Mouse (Mus musculus): Measurements from ENCODE around the gene Vmn1r34. TPM values are rescaled to one million over a fixed set of nuclear protein-coding genes. Genes with fewer than 3 reads are reported as not detected.

Vmn1r34 gene
- not detected in 2 replicates for polyA plus RNA-seq (2012; rRNA removed)

DNA sequence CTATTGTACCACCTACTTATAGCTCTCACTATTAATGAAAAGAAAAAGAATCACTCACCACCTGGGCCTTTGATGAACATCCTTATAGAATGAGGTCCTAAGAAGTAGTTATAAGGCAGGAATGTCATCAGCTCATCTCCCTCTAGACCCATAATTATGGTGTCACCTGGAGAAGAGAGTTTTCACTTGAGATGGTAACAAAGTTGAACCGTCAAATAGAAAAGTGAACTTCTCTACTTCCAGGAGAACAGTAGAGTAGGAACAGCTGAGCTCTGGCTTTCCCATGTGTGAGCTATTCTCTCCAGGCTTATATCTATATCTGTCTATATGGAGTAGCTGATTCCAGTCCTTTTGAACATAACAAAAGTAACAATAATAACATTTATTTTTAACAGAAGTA, at the start of gene Vmn1r34:
Gene Vmn1r34 (minus strand): TSS at position 101 of the 400 bp plus-strand sequence.

DNA sequence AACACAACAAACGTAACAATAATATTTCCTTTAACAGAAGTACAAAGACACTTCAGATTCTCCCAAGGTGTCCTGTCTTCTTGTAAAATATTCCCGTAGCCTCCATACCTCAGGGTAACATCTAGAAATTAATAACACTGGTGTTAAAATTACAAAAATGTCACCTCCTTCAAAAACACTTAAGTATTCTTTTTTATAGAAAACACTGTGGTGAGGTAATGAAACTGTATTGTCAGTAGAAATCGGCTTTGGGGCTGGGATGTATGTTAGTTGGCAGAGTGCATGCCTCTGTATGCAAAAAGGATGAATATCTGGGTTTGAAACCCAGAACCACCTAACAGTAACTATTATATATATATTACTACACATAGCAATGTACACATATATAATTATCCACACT, 42.1 kb upstream of the Vmn1r34 start, which contains the start of gene Vmn1r35:
Gene Vmn1r35 (minus strand): TSS at position 101 of the 400 bp plus-strand sequence.

DNA sequence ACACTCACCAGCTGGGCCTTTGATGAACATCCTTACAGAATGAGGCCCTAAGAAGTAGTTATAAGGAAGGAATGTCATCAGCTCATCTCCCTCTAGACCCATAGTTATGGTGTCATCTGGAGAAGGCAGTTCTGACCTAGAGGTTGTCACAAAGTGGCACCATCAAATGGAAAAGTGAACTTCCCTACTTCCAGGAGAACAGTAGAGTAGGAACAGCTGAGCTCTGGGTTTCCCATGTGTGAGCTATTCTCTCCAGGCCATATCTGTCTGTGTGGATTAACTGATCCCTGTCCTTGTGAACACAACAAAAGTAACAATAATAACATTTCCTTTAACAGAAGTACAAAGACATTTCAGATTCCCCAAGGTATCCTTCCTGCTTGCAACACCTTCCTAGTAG, 25.5 kb downstream of the Vmn1r34 start, which contains the start of gene Vmn1r33:
Gene Vmn1r33 (minus strand): TSS at position 101 of the 400 bp plus-strand sequence.

Other genes starting within 250 kb of the Vmn1r34 start
- 15.8 and 19.1 TPM in 2 replicates for gene Mad2l1, start 108.5 kb downstream of the Vmn1r34 start, polyA plus RNA-seq (2012; rRNA removed)
- not detected in 2 replicates for gene Vmn1r32, start 83.8 kb downstream of the Vmn1r34 start, polyA plus RNA-seq (2012; rRNA removed)
- not detected in 2 replicates for gene Vmn1r33, start 25.6 kb downstream of the Vmn1r34 start, polyA plus RNA-seq (2012; rRNA removed)
- gene Vmn1r35, start 42.0 kb upstream of the Vmn1r34 start, polyA plus RNA-seq (2012; rRNA removed) = not detected in 2 replicates
- not detected in 2 replicates for gene Vmn1r36, start 75.3 kb upstream of the Vmn1r34 start, polyA plus RNA-seq (2012; rRNA removed)
- not detected in 2 replicates for gene Vmn1r37, start 85.5 kb upstream of the Vmn1r34 start, polyA plus RNA-seq (2012; rRNA removed)
- gene Vmn1r38, start 138.7 kb upstream of the Vmn1r34 start, polyA plus RNA-seq (2012; rRNA removed) = not detected in 2 replicates
- not detected in 2 replicates for gene Vmn1r39, start 166.7 kb upstream of the Vmn1r34 start, polyA plus RNA-seq (2012; rRNA removed)

Data from central nervous system, embryonic 18 days (tissue).